Mouse (Mus musculus): ENCODE data around the gene Slc12a5.

GRCm38 (mm10) chr2:164947930-164948329 is 12.7 kb upstream of the Slc12a5 start:
- TF ChIP-seq CTCF (conservative IDR thresholded peaks at IDR 0.05; ENCODE audit: low read length) (no peak), POU5F1 (IDR thresholded peaks at IDR 0.05; ENCODE audit: borderline replicate concordance, low read length) (no peak), NANOG (IDR thresholded peaks at IDR 0.05; ENCODE audit: borderline replicate concordance, low read length) (no peak)

Data from E14TG2a.4 (cell line).